Mouse (Mus musculus) lung, postnatal 0 days (tissue): ENCODE results near the gene Rnf157.

Experiments used
- CTCF ChIP-seq: IDR thresholded peaks from 2 replicates; pipeline ENCODE4 v1.5.1; 2016; ENCODE audit warnings: antibody characterized with exemption, mild to moderate bottlenecking
- EP300 ChIP-seq: IDR thresholded peaks from 2 replicates; pipeline ENCODE4 v1.6.1; 2016; ENCODE audit warnings: antibody characterized with exemption, mild to moderate bottlenecking, control low read depth

GRCm38 (mm10) chr11:116318719-116319659, 93.8 kb downstream of the Rnf157 start:
- TF ChIP-seq EP300 = no peak
- peak; percentile 97 for TF ChIP-seq CTCF
